Mouse (Mus musculus): Measurements from ENCODE around the gene Gm21985.

DNA sequence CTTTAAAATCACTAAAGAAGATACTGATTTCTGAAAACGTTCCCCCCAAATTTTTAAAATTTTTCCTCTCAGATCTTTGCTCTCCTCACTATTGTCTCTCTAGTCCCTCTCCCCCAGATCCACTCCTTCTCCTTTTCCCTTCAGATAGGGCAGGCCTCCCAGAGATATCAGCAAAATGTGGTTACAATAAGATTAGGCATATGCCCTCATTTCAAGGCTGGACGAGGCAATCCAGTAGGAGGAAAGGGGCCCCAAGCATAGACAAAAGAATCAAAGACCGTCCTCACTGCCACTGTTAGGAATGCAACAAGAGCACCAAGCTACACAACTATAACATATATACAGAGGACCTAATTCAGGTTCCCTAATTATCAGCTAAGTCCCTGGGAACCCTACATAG lies 159.2 kb downstream of the Gm21985 start:
- TF ChIP-seq CTCF (IDR thresholded peaks at IDR 0.05; ENCODE audit: insufficient read depth, low read length) (no peak), POLR2A (IDR thresholded peaks at IDR 0.05; ENCODE audit: borderline replicate concordance, extremely low read depth, low read depth, low read length) (no peak)
